Mouse (Mus musculus) MEL (cell line): ENCODE results near the gene Scd3.

Experiments used
- CTCF ChIP-seq, 3 experiments: IDR thresholded peaks in 2 of 3; conservative IDR thresholded peaks in 1 of 3; 2 replicates each; pipeline ENCODE4 v1.5.1; 2011 to 2012; ENCODE audit warnings: low read length in 3 of 3, low read depth in 2 of 3, mild to moderate bottlenecking in 2 of 3, improper control_type of control experiment in 1 of 3, inconsistent platforms in 1 of 3, mixed read lengths in 1 of 3, moderate library complexity in 1 of 3; ENCODE audit not compliant: control insufficient read depth in 1 of 3, insufficient read depth in 1 of 3, poor library complexity in 1 of 3, severe bottlenecking in 1 of 3
- ELF1 ChIP-seq: IDR thresholded peaks from 2 replicates; pipeline ENCODE4 v1.6.1; 2014; ENCODE audit warnings: low read depth, mild to moderate bottlenecking, inconsistent platforms, low read length, improper control_type of control experiment, moderate library complexity
- POLR2A ChIP-seq, 2 experiments: IDR thresholded peaks; 2 replicates each; pipeline ENCODE4 v1.6.1; 2011 to 2012; ENCODE audit warnings: low read length in 2 of 2, mild to moderate bottlenecking in 2 of 2, control low read depth in 1 of 2, improper control_type of control experiment in 1 of 2, low read depth in 1 of 2, moderate library complexity in 1 of 2; ENCODE audit not compliant: control insufficient read depth in 1 of 2, insufficient read depth in 1 of 2, poor library complexity in 1 of 2
- UBTF ChIP-seq: IDR thresholded peaks from 2 replicates; pipeline ENCODE4 v1.6.1; 2012; ENCODE audit warnings: low read depth, mild to moderate bottlenecking, inconsistent platforms, low read length, improper control_type of control experiment, moderate library complexity, borderline replicate concordance; ENCODE audit not compliant: insufficient read depth

DNA sequence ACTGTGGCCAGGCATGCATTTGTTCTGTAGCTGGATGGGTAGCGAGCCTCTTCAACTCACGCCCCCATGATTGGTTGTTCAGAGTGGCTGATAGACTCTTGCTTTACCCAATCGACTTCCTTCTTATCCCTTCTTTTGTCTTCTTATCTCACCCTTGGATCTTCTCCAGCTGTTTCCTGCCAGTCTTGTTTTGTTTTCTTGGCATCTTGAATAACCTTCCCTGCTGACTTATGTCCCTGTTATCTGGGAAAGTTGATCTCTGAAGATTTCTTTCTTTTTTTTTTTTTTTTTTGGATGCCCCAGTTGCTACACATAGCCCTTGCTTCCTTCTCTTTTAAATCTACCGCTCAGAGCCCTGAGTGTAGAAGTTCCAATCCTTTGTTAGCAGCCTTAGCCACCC is 56.4 kb downstream of the Scd3 start:
- TF ChIP-seq UBTF (no peak), POLR2A (IDR thresholded peaks at IDR 0.05; ENCODE audit: control insufficient read depth in 1 of 2, insufficient read depth in 1 of 2, low read depth in 1 of 2, low read length in 2 of 2, poor library complexity in 1 of 2) (no peak), CTCF (IDR thresholded peaks at IDR 0.05 in 2 of 3, conservative IDR thresholded peaks at IDR 0.05 in 1 of 3; ENCODE audit: control insufficient read depth in 1 of 3, insufficient read depth in 1 of 3, low read depth in 2 of 3, low read length in 3 of 3, poor library complexity in 1 of 3, severe bottlenecking in 1 of 3) (no peak), ELF1 (no peak)
